Mouse (Mus musculus) left cerebral cortex, postnatal 36 days (tissue): ENCODE measurements around the gene Panx2. TPM values are rescaled to one million over a fixed set of nuclear protein-coding genes. Genes with fewer than 3 reads are reported as not detected.

ENCODE experiments used
- DNase-seq, 2 experiments: peaks; one replicate each; pipeline ENCODE4 v3.0.0; 2021 to 2022; ENCODE audit warnings: low spot score in 2 of 2, mixed read lengths in 1 of 2
- intact Hi-C: fragments of 180-260 bp; cut with DNase I; formaldehyde crosslinking; loops from one replicate; pipeline ENCODE4 v1.15.1; 2025
- total RNA-seq, 2 experiments: library from RNA; stranded (reverse); gene quantifications; 2 replicates each; pipeline ENCODE4 v1.2.3; 2021

Panx2 gene
- total RNA-seq = 100 to 1,000 TPM; 100 to 103 TPM

- DNase-seq = peak in 1 of 2 experiments; percentile 57
- intact Hi-C loops = loop anchor here (10.0 kb wide), 1 partner anchor 235 kb away; no protein-coding TSS in a partner anchor
Observed at GRCm38 (mm10) chr15:89059161-89059931, at the start of gene Panx2. Gene Panx2 (plus strand): TSS chr15:89059734.

GRCm38 (mm10) chr15:89016722-89017121 lies 42.8 kb upstream of the Panx2 start:
- no peak for DNase-seq
- intact Hi-C loops = no loop called here

GRCm38 (mm10) chr15:89020085-89020484 lies 39.4 kb upstream of the Panx2 start:
- intact Hi-C loops = no loop called here
- no peak for DNase-seq

- no peak for DNase-seq
- intact Hi-C loops = no loop called here
Observed at GRCm38 (mm10) chr15:89020492-89020891, 39.0 kb upstream of the Panx2 start.

- no peak for DNase-seq
- intact Hi-C loops = no loop called here
Observed at GRCm38 (mm10) chr15:89044381-89044780, 15.2 kb upstream of the Panx2 start.

- DNase-seq = no peak
- intact Hi-C loops = no loop called here
Observed at GRCm38 (mm10) chr15:89046356-89046755, 13.2 kb upstream of the Panx2 start.

GRCm38 (mm10) chr15:89054666-89055065 lies 4.9 kb upstream of the Panx2 start:
- DNase-seq = no peak
- intact Hi-C loops = loop anchor here (10.0 kb wide), 1 partner anchor 230 kb away; no protein-coding TSS in a partner anchor

- no peak for DNase-seq
- intact Hi-C loops = loop anchor here (10.0 kb wide), 1 partner anchor 234 kb away; no protein-coding TSS in a partner anchor
Observed at GRCm38 (mm10) chr15:89058736-89059135, 798 bp upstream of the Panx2 start.

GRCm38 (mm10) chr15:89060032-89060681 lies 623 bp downstream of the Panx2 start:
- peak; percentile 54 to 67 for DNase-seq
- intact Hi-C loops = loop anchor here (2.0 to 5.0 kb wide), 2 partner anchors 15 to 113 kb away; partner anchors contain the start of gene Trabd

GRCm38 (mm10) chr15:89060811-89061460 lies 1.4 kb downstream of the Panx2 start:
- DNase-seq = no peak

GRCm38 (mm10) chr15:89061761-89062517 lies 2.4 kb downstream of the Panx2 start:
- intact Hi-C loops = loop anchor here (2.0 to 5.0 kb wide), 2 partner anchors 13 to 115 kb away; partner anchors contain the start of gene Trabd

More at GRCm38 (mm10) chr15:89060811-89061460, 1.4 kb downstream of the Panx2 start:
- intact Hi-C loops = loop anchor here (2.0 to 5.0 kb wide), 2 partner anchors 14 to 114 kb away; partner anchors contain the start of gene Trabd

GRCm38 (mm10) chr15:89062518-89062910 lies 3.0 kb downstream of the Panx2 start:
- DNase-seq = peak in 1 of 2 experiments; percentile 2
- intact Hi-C loops = loop anchor here (5.0 kb wide), 1 partner anchor 115 kb away; no protein-coding TSS in a partner anchor

More at GRCm38 (mm10) chr15:89061761-89062517, 2.4 kb downstream of the Panx2 start:
- DNase-seq = peak in 1 of 2 experiments; percentile 2

- no peak for DNase-seq
- intact Hi-C loops = loop anchor here (5.0 kb wide), 1 partner anchor 116 kb away; no protein-coding TSS in a partner anchor
Observed at GRCm38 (mm10) chr15:89063001-89063400, 3.5 kb downstream of the Panx2 start.

- intact Hi-C loops = loop anchor here (5.0 kb wide), 1 partner anchor 116 kb away; no protein-coding TSS in a partner anchor
- DNase-seq = peak; percentile 62 to 73
Observed at GRCm38 (mm10) chr15:89063536-89063935, 4.0 kb downstream of the Panx2 start.

GRCm38 (mm10) chr15:89064891-89065290 lies 5.4 kb downstream of the Panx2 start:
- peak in 1 of 2 experiments; percentile 3 for DNase-seq
- intact Hi-C loops = loop anchor here (5.0 kb wide), 1 partner anchor 118 kb away; no protein-coding TSS in a partner anchor

- intact Hi-C loops = no loop called here
- no peak for DNase-seq
Observed at GRCm38 (mm10) chr15:89067609-89068008, 8.1 kb downstream of the Panx2 start.

GRCm38 (mm10) chr15:89068226-89068625 lies 8.7 kb downstream of the Panx2 start:
- DNase-seq = no peak
- intact Hi-C loops = no loop called here

GRCm38 (mm10) chr15:89069336-89069840 lies 9.9 kb downstream of the Panx2 start:
- no peak for DNase-seq
- intact Hi-C loops = no loop called here

GRCm38 (mm10) chr15:89070606-89071005 lies 11.1 kb downstream of the Panx2 start:
- no peak for DNase-seq
- intact Hi-C loops = no loop called here
